Mouse (Mus musculus) liver, embryonic 14.5 days (tissue): ENCODE data around the gene Morn1. TPM values are rescaled to one million over a fixed set of nuclear protein-coding genes. Genes with fewer than 3 reads are reported as not detected.
A peak's percentile ranks its signal among the peaks of the same experiment; 100 is the strongest.

ENCODE experiments used
- ATAC-seq: fragments of 200-750 bp; cut with Nextera tagmentation; 2 replicates; pipeline ENCODE4 v1.8.0; 2017; ENCODE audit warnings: moderate number of reproducible peaks, mild to moderate bottlenecking, moderate library complexity; ENCODE audit not compliant: insufficient read depth
- DNase-seq, 3 experiments: peaks; one replicate each; pipeline ENCODE4 v3.0.0-alpha.2; 2012 to 2013; ENCODE audit warnings: low read depth in 3 of 3, low spot score in 3 of 3
- H3K27ac ChIP-seq: fragments of 300-500 bp; sonication (generic); 2 replicates; pipeline ENCODE4 v1.5.1; 2014; ENCODE audit warnings: moderate library complexity, mild to moderate bottlenecking, control low read depth, inconsistent platforms
- H3K27me3 ChIP-seq: fragments of 300-500 bp; sonication (generic); 2 replicates; pipeline ENCODE4 v1.6.1; 2014; ENCODE audit warnings: mild to moderate bottlenecking, low read length, moderate library complexity; ENCODE audit not compliant: control insufficient read depth, insufficient read depth
- H3K36me3 ChIP-seq: fragments of 300-500 bp; sonication (generic); replicated peaks from 2 replicates; pipeline ENCODE4 v1.6.1; 2014; ENCODE audit warnings: low read depth; ENCODE audit not compliant: control insufficient read depth, insufficient read depth
- H3K4me1 ChIP-seq, 2 experiments: fragments of 200-500 bp in 1 of 2; fragments of 300-500 bp in 1 of 2; sonication (generic) in 1 of 2; replicated peaks; 2 replicates each; pipeline ENCODE4 v1.6.1; 2012 to 2014; ENCODE audit warnings: antibody characterized with exemption in 1 of 2, inconsistent platforms in 1 of 2, low read length in 1 of 2; ENCODE audit not compliant: control insufficient read depth in 2 of 2, insufficient read depth in 2 of 2
- H3K4me2 ChIP-seq: fragments of 300-500 bp; sonication (generic); 2 replicates; pipeline ENCODE4 v1.6.1; 2014; ENCODE audit warnings: low read depth, mild to moderate bottlenecking, control low read depth, moderate library complexity
- H3K4me3 ChIP-seq, 2 experiments: fragments of 200-500 bp in 1 of 2; fragments of 300-500 bp in 1 of 2; sonication (generic) in 1 of 2; 2 replicates each; pipeline ENCODE4 v1.5.1; 2012 to 2014; ENCODE audit warnings: low read depth in 2 of 2, low read length in 2 of 2, mild to moderate bottlenecking in 2 of 2, control low read depth in 1 of 2, inconsistent platforms in 1 of 2, moderate library complexity in 1 of 2; ENCODE audit not compliant: insufficient read depth in 1 of 2
- H3K9ac ChIP-seq: fragments of 300-500 bp; sonication (generic); replicated peaks from 2 replicates; pipeline ENCODE4 v1.6.1; 2014; ENCODE audit warnings: mild to moderate bottlenecking, control low read depth, moderate library complexity
- H3K9me3 ChIP-seq: fragments of 300-500 bp; sonication (generic); 2 replicates; pipeline ENCODE4 v1.6.1; 2016; ENCODE audit warnings: low read length, mixed read lengths; ENCODE audit not compliant: control insufficient read depth
- CTCF ChIP-seq: IDR thresholded peaks from 2 replicates; pipeline ENCODE4 v1.5.1; 2016; ENCODE audit warnings: antibody characterized with exemption, low read depth, control low read depth
- EP300 ChIP-seq: IDR thresholded peaks from 2 replicates; pipeline ENCODE4 v1.6.1; 2016; ENCODE audit warnings: antibody characterized with exemption, low read depth
- WGBS: fragments of 180-500 bp; shearing (Covaris S2); extraction: QIAGEN DNeasy Blood & Tissue Kit; methylation state at CpG from one replicate; pipeline ENCODE4 v1.1.7; 2014; ENCODE audit not compliant: insufficient replicate concordance; 5-methylcytosine and 5-hydroxymethylcytosine counted together
- polyA plus RNA-seq, 2 experiments: library from polyadenylated mRNA; depleted of rRNA in 1 of 2; stranded (reverse) in 1 of 2; unstranded in 1 of 2; fragments of >200 nt; fragmentation: Nextera tagmentation in 1 of 2; extraction: Ambion mirVana in 1 of 2; gene quantifications; 2 replicates each; pipeline versions ENCODE4 v1.2.1 to v1.2.3; 2012 to 2014

Morn1 gene
- polyA plus RNA-seq, 2 experiments: 0.85 to 1.1 TPM

DNA sequence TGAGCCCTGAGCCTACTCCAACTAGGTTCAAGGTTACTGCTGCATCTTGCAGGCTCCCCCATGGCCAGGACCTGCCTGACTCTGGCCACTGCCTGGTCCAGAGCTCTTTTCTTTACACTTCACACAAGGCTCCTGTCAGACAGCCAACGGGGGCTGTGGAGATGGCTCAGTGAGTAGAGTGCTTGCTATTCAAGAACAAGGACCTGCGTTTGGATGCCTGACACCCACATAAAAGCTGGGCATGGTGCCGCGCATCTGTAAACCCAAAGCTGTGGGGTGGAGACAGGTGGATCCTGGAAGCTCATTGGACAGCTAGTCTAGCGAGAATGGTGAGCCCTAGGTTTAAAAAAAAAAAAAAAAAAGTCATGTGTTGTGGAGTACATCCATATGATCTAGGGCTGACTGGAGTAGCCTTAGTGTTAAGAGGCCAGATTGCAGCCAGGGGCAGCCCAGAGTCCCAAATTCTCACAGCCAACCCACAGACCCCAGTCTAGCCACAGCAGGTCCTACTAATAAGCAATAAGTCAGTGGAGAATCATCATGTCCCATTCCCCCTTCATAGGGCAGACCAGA lies 85.7 kb downstream of the Morn1 start:
- Histone ChIP-seq H3K9me3 (no peaks in the 10 kb centered on the region), H3K4me2 (no peak overlapping the region), H3K4me3 (no peak overlapping the region), H3K27me3 (no peaks in the 10 kb centered on the region), H3K27ac (no peak overlapping the region), H3K4me1 (peaks cover 0 to 15% of the 10 kb centered on the region in 2 experiments), H3K9ac (no peak overlapping the region), H3K36me3 (no peaks in the 10 kb centered on the region)
- DNase-seq: no peak
- TF ChIP-seq EP300: no peak
- TF ChIP-seq CTCF: no peak
- 75% methylated on average over 5 of the region's 5 CpGs for WGBS
- no peak for ATAC-seq

DNA sequence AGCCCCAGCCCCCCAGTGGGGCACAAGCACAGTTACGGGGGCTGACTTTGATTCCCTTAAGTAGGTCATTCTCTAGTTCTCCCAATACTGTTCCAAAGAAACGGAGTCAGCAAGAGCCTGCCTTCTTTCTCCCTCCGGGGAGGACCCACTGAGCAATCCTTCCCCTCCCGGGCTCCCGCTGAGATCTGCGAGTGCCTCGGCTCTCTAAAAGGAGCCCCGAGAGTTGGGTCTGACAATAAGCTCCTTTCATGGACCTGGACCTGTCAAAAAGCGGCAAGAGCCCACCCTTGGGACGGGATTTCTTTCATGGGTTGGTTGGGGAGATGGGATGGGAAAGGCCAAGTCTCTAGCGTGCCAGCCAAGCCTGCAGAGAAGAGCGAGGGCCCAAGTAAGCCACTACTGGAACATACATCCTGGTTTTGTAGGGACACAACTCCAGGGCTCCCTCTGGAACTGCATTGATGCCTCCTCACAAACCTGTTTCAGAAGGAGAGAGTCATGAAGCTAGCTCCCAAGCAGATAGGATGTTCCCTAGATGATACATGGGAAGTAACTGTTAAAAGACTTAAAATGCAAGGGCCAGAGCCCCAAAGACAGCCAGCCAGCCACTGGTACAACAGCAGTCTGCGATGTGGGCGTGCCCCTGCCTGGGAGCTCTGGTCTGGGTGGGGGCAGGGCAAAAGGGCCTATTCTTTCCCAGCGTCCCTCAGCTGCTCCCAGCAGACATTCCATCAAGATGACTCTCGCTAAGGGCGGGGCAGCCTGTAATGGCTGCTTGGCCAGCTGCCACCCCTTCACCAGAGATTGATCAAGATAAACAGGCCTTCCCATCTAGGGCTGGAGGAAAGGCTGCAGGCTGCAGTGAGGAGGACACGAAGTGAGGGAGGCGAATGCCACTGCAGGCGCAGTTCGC lies 86.8 kb downstream of the Morn1 start:
- Histone ChIP-seq H3K4me1 (peaks cover 4 to 20% of the 10 kb centered on the region in 2 experiments), H3K27ac (no peak overlapping the region), H3K9ac (no peak overlapping the region), H3K4me2 (no peak overlapping the region), H3K36me3 (no peaks in the 10 kb centered on the region), H3K4me3 (no peak overlapping the region), H3K27me3 (no peaks in the 10 kb centered on the region), H3K9me3 (no peaks in the 10 kb centered on the region)
- WGBS: 46% methylated on average over 21 of the region's 21 CpGs
- DNase-seq (peak in 1 of 3 experiments; percentile 32), ATAC-seq (peak; percentile 69)
- TF ChIP-seq EP300: no peak
- TF ChIP-seq CTCF: no peak

DNA sequence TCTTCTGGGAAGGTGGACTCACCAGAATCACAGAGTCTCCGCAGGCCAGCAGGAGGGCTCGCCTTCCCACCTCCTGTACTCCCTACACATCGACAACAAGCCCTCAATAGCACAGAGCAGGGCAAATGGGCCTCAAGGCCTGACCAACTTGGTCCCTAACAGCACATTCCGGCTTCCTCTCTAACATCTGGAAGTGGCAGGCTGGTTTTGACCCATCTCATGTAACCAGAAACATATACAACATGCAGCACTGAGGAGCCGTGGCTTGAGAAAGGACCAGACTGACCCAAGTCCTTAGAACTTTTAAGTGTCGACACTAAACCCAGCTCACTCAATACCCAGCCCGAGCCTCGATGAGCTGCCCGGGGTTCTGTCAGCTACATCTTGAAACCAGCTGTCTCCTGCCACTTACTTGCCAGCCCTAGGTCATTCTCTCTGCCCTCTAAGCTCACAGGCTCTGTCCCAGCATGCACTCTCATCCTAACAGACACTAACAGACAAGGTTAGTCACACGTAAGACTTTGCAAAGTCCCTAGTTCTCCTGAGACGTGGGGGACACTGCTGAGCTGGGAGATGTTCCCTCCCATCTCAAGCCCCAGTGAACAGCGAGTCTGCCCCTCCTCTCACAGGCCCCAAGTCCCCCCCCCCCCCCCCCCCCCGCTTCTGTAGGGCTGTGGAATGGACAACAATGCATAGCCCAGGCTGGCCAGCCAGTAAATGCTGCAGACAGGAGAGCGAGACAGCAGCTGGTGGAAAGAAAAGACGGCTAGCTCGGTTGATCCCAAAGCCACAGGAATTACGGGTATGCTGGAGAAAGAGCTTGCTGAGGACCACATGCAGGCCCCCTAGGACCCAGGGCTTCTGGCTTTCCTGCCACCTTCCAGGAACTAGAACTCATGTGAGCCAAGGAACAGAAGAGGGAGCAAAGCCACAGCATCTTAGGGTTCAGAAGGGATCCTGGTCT lies 87.7 kb downstream of the Morn1 start:
- WGBS: 51% methylated on average over 16 of the region's 17 CpGs
- Histone ChIP-seq H3K27me3 (no peaks in the 10 kb centered on the region), H3K4me1 (peaks cover 4 to 29% of the 10 kb centered on the region in 2 experiments), H3K27ac (no peak overlapping the region), H3K4me3 (no peak overlapping the region), H3K36me3 (no peaks in the 10 kb centered on the region), H3K4me2 (no peak overlapping the region), H3K9ac (no peak overlapping the region), H3K9me3 (no peaks in the 10 kb centered on the region)
- DNase-seq (no peak), ATAC-seq (no peak)
- TF ChIP-seq CTCF (no peak), EP300 (no peak)

DNA sequence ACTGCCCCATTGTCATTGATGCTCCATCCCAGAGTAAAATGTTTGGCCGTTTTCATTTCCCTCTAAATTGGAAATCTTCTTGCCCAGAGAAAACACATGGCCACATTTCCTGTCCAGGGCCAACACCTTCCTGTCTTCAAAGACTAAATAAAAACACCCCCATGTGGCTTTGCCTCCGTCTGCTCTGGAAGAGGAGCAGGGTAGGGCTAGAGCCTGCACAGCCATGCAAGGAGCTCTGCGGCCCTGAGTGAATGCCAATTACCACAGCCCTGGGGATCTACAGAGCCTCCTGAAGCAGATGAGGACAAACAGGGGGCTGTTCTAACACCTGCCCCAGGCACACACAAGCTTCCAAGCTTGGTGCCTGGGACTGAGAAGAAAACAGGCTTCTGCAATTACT lies 89.8 kb downstream of the Morn1 start:
- ATAC-seq (no peak), DNase-seq (no peak)
- Histone ChIP-seq H3K27ac (no peak overlapping the region), H3K4me1 (peaks cover 4 to 32% of the 10 kb centered on the region in 2 experiments), H3K27me3 (no peaks in the 10 kb centered on the region), H3K9me3 (no peaks in the 10 kb centered on the region), H3K36me3 (no peaks in the 10 kb centered on the region), H3K9ac (no peak overlapping the region), H3K4me3 (no peak overlapping the region), H3K4me2 (no peak overlapping the region)
- TF ChIP-seq CTCF (no peak), EP300 (no peak)
- 48% methylated on average over 3 of the region's 3 CpGs for WGBS
